Mouse (Mus musculus): ENCODE data around the gene Tmem215.

- TF ChIP-seq CTCF (IDR thresholded peaks at IDR 0.05; ENCODE audit: borderline replicate concordance, insufficient read depth, low read length) (no peak), POLR2A (IDR thresholded peaks at IDR 0.05; ENCODE audit: low read depth, low read length) (no peak)
Observed at GRCm38 (mm10) chr4:40477963-40478362, 6.0 kb downstream of the Tmem215 start.

All from embryonic fibroblast, embryonic 13.5 days (primary cell).